Mouse (Mus musculus) cerebellum, adult 2 months (tissue): Measurements from ENCODE around the gene Prkaa2. TPM values are rescaled to one million over a fixed set of nuclear protein-coding genes. Genes with fewer than 3 reads are reported as not detected.

Experiments used
- DNase-seq, 2 experiments: peaks; one replicate each; pipeline ENCODE4 v3.0.0; 2021
- H3K27ac ChIP-seq: fragments of 200-500 bp; 2 replicates; pipeline ENCODE4 v1.5.1; 2012; ENCODE audit warnings: low read length, control low read depth, inconsistent platforms; ENCODE audit not compliant: insufficient read depth
- H3K27me3 ChIP-seq: fragments of 200-500 bp; 2 replicates; pipeline ENCODE4 v1.6.1; 2012; ENCODE audit warnings: inconsistent platforms, mild to moderate bottlenecking, low read length, moderate library complexity; ENCODE audit not compliant: control insufficient read depth, insufficient read depth
- H3K4me1 ChIP-seq: fragments of 200-500 bp; 2 replicates; pipeline ENCODE4 v1.6.1; 2011; ENCODE audit warnings: low read length; ENCODE audit not compliant: control insufficient read depth, insufficient read depth
- H3K4me3 ChIP-seq: fragments of 200-500 bp; replicated peaks from 2 replicates; pipeline ENCODE3; 2011; ENCODE audit warnings: mild to moderate bottlenecking, low read depth, low read length, control low read depth; ENCODE audit not compliant: insufficient read depth
- CTCF ChIP-seq: fragments of 200-500 bp; IDR thresholded peaks from 2 replicates; pipeline ENCODE4 v1.5.1; 2011; ENCODE audit warnings: low read depth, mild to moderate bottlenecking, control low read depth, low read length, moderate library complexity, borderline replicate concordance; ENCODE audit not compliant: insufficient read depth
- POLR2A ChIP-seq: fragments of 200-500 bp; IDR thresholded peaks from 2 replicates; pipeline ENCODE4 v1.6.1; 2011; ENCODE audit warnings: low read length, control low read depth, borderline replicate concordance; ENCODE audit not compliant: insufficient read depth
- WGBS: fragments of 180-500 bp; shearing (Covaris S2); methylation state at CpG from one replicate; pipeline ENCODE4 v1.1.7; 2018; 5-methylcytosine and 5-hydroxymethylcytosine counted together
- polyA plus RNA-seq: library from polyadenylated mRNA; depleted of rRNA; stranded (reverse); fragments of >200 nt; gene quantifications from 2 replicates; pipeline ENCODE4 v1.2.3, GENCODE M21; 2012

The Prkaa2 gene
- polyA plus RNA-seq, 1 experiment, result 7.5 TPM

DNA sequence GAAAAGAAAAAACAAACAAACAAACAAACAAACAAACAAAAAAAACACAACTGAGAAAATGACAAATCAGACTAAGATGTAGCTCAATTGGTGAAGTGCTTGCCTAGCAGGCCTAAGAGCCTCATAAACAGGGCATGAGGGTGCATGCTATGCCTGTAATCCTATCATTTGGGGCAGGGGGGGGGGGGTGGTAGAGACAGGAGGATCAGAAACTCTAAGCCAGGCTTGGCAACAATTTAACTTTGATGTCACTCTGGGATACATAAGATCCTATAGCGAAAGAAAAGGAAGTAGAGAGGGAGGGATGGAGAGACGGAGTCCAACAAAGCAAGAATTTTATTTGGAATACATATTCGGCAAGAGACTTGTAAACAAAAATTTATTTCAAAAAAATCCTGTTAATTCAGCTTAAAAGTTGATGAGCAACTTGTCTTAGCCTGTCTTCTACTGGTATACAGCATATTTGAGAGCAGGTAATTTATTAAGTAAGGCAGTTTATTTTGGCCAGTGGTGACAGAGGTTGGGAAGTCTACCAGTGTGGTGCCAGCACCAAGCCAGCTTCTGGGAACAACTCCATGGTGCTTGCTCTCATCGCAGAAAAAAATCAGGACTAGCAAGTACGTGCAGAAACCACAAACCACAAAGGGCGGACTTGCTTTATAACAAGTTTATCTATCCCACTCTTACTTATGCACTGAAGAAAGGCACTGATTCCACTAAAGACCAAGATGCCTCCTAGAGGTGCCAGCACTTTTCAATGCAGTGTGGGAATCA is 5.4 kb downstream of the Prkaa2 start:
- H3K27me3 ChIP-seq, result no peaks in the 10 kb centered on the region
- H3K4me3 ChIP-seq, result no peak overlapping the region
- peaks cover 3% of the 10 kb centered on the region; the same call in 1 of the 2 replicates for H3K4me1 ChIP-seq
- 75% methylated on average over 6 of the region's 6 CpGs for WGBS
- no peak overlapping the region for H3K27ac ChIP-seq
- TF ChIP-seq CTCF (no peak), POLR2A (no peak)
- DNase-seq, result no peak

DNA sequence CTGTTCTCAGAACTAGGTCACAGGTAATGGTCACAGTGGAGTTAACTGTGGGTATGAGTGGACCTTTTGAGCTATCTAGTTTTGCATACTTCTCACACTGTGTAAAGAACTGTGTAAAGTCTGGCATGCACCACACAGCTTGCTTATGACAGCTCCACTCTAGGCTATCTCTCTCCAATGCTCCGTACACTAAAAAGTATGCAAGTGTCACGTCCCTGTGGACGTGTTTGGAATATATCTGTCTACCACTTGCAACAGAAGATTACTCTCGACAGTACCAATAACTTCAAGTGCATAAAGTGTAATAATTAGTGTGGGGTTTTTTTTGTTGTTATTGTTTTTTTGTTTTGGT is 8.4 kb downstream of the Prkaa2 start:
- TF ChIP-seq POLR2A (no peak), CTCF (no peak)
- no peak overlapping the region for H3K27ac ChIP-seq
- DNase-seq, result no peak
- H3K27me3 ChIP-seq, result no peaks in the 10 kb centered on the region
- H3K4me1 ChIP-seq, result peaks cover 3% of the 10 kb centered on the region; the same call in 1 of the 2 replicates
- H3K4me3 ChIP-seq, result no peak overlapping the region
- WGBS, result 61% methylated on average over 4 of the region's 4 CpGs

DNA sequence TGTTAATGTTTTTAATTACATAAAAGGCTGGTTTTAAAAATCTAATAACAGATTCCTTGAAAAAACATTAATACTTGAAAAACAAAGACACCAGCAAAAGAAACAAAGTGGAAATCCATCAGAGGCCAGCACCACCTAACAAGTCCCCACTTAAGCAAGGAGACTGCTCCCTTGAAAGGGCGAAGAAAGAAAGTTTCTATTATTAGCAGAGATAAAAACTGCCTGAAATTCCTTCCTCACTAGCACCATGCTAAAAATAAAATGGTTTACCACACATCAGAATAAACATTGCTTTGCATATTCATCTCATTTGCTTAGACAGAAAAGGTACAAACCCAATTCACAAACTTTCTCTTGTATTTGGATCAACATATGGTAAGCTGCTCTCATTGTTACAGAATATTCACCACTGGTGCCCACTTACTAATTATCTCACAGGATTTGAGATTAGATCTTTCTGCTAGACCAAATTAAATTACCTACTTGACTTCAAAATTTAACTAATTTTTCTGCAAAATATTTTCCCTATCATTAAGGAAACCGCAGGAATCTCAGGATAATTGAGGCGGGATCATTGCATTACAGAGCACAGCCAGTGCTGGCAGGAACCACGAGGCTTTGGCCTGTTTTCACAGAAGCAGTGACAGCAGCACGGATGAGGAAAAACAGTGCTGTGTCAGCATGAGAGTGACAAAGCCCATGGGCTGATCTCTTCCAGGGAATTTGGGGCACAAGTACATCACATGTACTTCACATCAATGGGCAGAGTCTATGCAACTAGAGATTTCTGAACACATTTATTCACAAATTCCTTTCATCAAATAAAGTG is 9.0 kb downstream of the Prkaa2 start:
- Histone ChIP-seq H3K4me3 (no peak overlapping the region), H3K27ac (no peak overlapping the region), H3K27me3 (no peaks in the 10 kb centered on the region), H3K4me1 (peaks cover 3% of the 10 kb centered on the region; the same call in 1 of the 2 replicates)
- DNase-seq, result peak; percentile 69 to 81
- 11% methylated on average over 5 of the region's 5 CpGs for WGBS
- TF ChIP-seq CTCF (no peak), POLR2A (no peak)

DNA sequence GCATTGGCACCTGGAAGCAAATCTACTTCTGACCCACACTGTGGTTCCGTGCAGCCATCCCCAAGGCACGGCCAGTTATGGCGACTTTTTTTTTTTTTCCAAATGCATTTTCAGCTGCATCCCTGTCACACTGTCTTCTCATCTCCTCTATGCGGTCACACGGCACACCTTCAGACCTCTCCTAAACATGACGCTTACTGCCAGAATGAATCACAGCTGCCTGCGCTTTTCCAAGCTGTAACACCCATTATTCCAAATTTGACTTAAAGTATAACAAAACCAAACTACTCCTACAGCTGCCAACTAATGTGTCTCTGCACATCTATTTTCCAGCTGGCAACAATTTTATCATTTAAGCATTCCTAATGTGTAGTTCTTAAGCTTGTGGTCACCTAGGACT is 11.0 kb downstream of the Prkaa2 start:
- H3K4me3 ChIP-seq, result no peak overlapping the region
- WGBS, result 90% methylated on average over 7 of the region's 7 CpGs
- no peak for TF ChIP-seq POLR2A
- H3K27me3 ChIP-seq, result no peaks in the 10 kb centered on the region
- H3K27ac ChIP-seq, result no peak overlapping the region
- peaks cover 13% of the 10 kb centered on the region for H3K4me1 ChIP-seq
- no peak for DNase-seq

DNA sequence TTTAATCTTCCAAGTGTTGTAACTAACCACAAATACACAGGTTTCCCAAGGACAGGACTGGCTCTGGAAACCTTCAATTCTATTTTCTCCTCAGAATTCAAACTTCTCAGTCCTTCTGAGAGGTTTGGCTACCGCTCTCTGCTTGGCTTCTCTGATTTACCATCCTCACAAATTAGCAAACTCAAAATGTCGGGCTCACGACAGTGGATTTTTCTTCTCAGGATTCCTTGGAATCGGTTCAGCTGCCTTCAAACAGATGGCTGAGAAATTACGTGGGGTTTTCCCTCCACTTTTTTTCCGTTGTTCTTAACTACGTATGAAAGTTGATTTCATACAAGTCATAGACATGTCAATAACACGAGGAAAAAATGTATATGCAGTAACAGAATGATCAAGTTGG is 11.5 kb downstream of the Prkaa2 start:
- peaks cover 13% of the 10 kb centered on the region for H3K4me1 ChIP-seq
- TF ChIP-seq CTCF (no peak), POLR2A (no peak)
- H3K27ac ChIP-seq, result no peak overlapping the region
- 24% methylated on average over 8 of the region's 8 CpGs for WGBS
- DNase-seq, result no peak
- no peak overlapping the region for H3K4me3 ChIP-seq
- no peaks in the 10 kb centered on the region for H3K27me3 ChIP-seq

DNA sequence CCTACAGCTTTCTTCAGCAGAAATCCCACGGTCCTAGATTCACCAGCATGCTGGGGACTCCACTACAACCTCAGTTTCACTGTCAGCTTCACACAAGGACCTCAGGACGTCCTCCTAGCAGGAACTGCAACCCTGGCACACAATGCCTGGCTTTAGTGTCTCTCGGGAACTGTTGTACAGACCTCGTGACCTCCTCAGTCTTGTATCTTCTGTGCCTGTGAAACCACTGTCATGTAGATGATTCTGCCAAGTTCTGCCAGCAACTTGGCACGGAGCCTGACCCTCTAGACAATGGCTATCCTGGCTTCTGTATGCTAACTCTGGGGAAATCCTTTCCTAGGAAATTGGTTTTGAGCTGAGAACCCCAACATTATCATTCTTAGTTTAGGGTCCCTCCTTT is 14.4 kb downstream of the Prkaa2 start:
- Histone ChIP-seq H3K4me1 (peaks cover 13% of the 10 kb centered on the region), H3K27me3 (no peaks in the 10 kb centered on the region), H3K4me3 (no peak overlapping the region), H3K27ac (no peak overlapping the region)
- DNase-seq, result peak; percentile 78 to 83
- TF ChIP-seq POLR2A (no peak), CTCF (no peak)
- 6% methylated on average over 5 of the region's 5 CpGs for WGBS

DNA sequence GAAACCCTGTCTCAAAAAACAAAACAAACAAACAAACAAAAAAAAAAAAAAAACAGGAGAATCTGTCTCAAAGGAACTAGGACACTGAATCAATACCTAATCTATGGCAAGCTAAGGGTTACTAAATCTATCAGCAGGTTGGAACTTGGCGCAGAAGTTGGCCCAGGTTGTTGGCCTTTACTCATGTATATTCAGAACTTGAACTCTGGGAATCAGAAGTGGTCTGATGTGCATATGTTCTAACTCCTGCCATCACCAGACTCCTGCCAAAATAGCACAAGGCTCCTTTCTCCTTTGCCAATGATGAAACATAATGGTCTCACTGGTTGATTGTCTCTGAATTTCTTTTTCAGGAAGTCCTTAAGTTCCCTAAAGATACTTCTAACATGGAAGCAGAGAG is 15.7 kb downstream of the Prkaa2 start:
- no peak overlapping the region for H3K27ac ChIP-seq
- TF ChIP-seq POLR2A (no peak), CTCF (no peak)
- WGBS, result 35% methylated on average over 1 of the region's 1 CpGs
- no peak overlapping the region for H3K4me3 ChIP-seq
- H3K4me1 ChIP-seq, result peaks cover 13% of the 10 kb centered on the region
- H3K27me3 ChIP-seq, result no peaks in the 10 kb centered on the region
- DNase-seq, result peak in 1 of 2 experiments; percentile 46

DNA sequence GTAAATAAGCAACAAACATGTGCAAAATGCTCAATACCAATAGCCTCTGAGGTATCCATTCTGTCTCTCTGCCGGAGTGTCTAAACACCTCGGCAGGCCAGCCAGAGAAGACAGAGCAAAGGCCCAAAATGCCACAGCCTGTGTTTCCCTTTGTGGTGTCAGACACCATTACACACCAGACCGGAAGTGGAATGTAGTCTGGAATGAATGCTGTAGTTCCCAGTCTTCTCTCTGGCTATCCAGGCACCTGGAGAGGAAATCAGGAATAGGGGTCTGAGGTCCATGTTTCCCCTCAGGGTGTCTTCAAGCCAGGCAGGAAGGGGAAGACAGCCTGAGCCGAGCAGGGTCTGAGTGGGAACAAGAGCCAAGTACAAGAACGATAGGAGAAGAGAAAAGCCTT is 19.3 kb downstream of the Prkaa2 start:
- H3K27ac ChIP-seq, result no peak overlapping the region
- no peak for TF ChIP-seq CTCF
- no peak for TF ChIP-seq POLR2A
- no peak overlapping the region for H3K4me3 ChIP-seq
- H3K27me3 ChIP-seq, result no peaks in the 10 kb centered on the region; the same call in 1 of the 2 replicates
- H3K4me1 ChIP-seq, result peaks cover 9% of the 10 kb centered on the region
- 74% methylated on average over 5 of the region's 5 CpGs for WGBS
- no peak for DNase-seq
